Mouse (Mus musculus): ENCODE data around the gene Kif19a. TPM values are rescaled to one million over a fixed set of nuclear protein-coding genes. Genes with fewer than 3 reads are reported as not detected.

The Kif19a gene
- polyA plus RNA-seq, 1 experiment from 2014 or later: 2.1 TPM

DNA sequence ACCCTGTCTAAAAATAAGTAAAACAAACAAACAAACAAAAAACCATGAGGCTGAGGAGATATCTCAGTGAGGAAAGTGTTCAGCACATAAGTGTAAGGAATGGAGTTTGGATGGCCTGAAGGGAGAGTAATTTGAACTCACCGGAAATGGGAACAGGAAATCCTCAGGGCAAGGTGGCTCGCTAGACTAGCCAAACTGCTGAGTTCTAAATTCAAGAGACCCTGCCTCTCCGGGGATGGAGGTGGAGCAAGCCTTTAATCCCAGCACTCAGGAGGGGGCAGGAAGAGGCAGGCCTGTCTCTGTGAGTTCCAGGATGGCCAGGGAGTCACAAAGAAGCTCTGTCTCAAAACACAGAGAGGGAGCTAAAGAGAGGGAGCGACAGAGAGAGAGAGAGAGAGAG lies 45.2 kb downstream of the Kif19a start:
- no peak overlapping the region for H3K9ac ChIP-seq
- no peaks in the 10 kb centered on the region for H3K27me3 ChIP-seq
- WGBS: 1% methylated on average over 4 of the region's 4 CpGs
- peak overlapping the region; percentile 33; the same call in 1 of the 2 replicates for H3K27ac ChIP-seq
- no peak overlapping the region for H3K4me2 ChIP-seq (replicated peaks)
- no peak for ATAC-seq (ENCODE audit: insufficient number of reproducible peaks, insufficient read depth, low FRiP score, low TSS enrichment)
- peaks cover 16% of the 10 kb centered on the region for H3K4me1 ChIP-seq
- no peak overlapping the region for H3K4me3 ChIP-seq
- H3K36me3 ChIP-seq: no peaks in the 10 kb centered on the region
- H3K9me3 ChIP-seq: no peaks in the 10 kb centered on the region

DNA sequence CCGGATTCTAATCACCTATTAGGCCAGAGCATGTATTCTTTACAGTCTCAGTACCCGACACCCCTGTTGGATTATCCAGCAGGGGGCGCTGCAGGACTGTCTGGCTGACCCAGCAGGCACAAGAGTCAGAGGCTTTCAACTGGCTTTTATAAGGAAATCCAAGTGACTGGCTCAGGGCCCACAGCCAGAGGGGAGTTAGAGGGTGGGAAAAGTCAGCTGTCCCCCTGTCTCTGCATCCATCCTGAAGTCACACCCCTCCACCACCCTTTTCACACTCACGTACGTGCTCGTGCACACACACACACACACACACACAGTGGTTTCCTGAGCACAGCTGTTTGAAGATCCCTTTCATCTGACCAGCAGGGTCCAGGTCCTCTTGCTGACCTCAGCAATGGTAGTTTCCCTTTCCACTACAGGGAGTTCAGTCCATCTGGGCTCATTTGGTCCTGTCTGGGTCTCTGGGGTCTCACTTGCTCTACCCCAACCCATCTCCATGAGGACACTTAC lies 47.6 kb downstream of the Kif19a start:
- Histone ChIP-seq H3K9ac (no peak overlapping the region), H3K4me3 (no peak overlapping the region), H3K4me2 (replicated peaks) (no peak overlapping the region), H3K27ac (no peak overlapping the region), H3K27me3 (no peaks in the 10 kb centered on the region), H3K9me3 (no peaks in the 10 kb centered on the region), H3K36me3 (no peaks in the 10 kb centered on the region), H3K4me1 (peaks cover 8% of the 10 kb centered on the region)
- WGBS: 9% methylated on average over 6 of the region's 6 CpGs
- ATAC-seq (ENCODE audit: insufficient number of reproducible peaks, insufficient read depth, low FRiP score, low TSS enrichment): peak; percentile 58

DNA sequence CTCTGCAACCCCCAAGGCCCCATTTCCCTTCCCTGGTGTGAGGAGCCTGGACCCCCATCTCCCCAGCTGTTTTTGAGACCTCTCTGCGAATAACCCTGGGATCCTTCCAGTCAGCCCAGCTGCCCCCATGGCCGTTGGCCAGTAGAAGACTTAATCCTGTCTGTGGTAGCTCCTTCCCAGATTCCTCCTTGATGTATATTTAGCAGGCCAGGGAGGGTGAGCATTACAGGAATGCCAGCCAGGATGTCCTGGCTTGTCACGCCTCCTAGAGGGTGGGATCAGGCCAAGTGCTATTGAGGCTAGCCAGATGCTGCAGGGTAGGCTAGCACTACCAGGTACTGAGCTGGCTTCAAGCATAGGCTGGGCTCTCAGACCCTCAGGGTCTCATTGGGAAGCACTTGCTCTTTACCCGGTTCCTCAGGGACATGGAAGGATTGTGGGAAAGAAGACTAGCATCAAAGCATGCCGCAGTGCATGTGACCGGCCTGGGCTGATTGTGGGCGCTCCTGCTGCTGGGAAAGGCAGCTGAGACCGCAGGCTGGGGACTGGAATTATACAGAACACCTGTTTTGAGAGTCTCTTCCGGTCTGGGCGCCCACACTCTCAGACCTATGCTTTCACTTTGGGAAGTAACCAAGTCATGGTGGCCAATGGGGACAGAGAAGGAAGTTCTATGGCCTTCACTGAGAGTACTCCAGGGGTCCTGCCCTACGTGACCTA lies 49.8 kb downstream of the Kif19a start:
- no peak for ATAC-seq (ENCODE audit: insufficient number of reproducible peaks, insufficient read depth, low FRiP score, low TSS enrichment)
- WGBS: 78% methylated on average over 11 of the region's 11 CpGs
- no peak overlapping the region for H3K27ac ChIP-seq
- H3K9me3 ChIP-seq: no peaks in the 10 kb centered on the region
- H3K36me3 ChIP-seq: no peaks in the 10 kb centered on the region
- no peaks in the 10 kb centered on the region for H3K27me3 ChIP-seq
- no peak overlapping the region for H3K9ac ChIP-seq
- peaks cover 11% of the 10 kb centered on the region for H3K4me1 ChIP-seq
- no peak overlapping the region for H3K4me3 ChIP-seq
- no peak overlapping the region for H3K4me2 ChIP-seq (replicated peaks)

DNA sequence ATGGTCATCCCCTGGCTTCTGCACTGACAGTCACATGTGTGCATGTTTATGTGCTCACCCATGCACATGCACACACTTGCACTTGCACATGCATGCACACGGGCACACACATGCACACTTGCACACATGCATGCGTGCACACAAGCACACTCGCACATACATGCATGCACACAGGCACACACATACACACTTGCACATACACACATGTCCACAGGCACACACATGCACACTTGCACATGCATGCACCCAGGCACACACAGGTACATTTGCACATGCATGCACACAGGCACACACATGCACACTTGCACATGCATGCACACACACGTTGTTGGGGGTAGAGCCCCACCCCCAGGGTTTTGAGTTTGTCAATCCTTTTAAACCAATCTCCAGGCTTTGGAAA lies 51.7 kb downstream of the Kif19a start:
- no peak overlapping the region for H3K4me3 ChIP-seq
- 92% methylated on average over 4 of the region's 4 CpGs for WGBS
- no peak overlapping the region for H3K9ac ChIP-seq
- ATAC-seq (ENCODE audit: insufficient number of reproducible peaks, insufficient read depth, low FRiP score, low TSS enrichment): no peak
- H3K36me3 ChIP-seq: no peaks in the 10 kb centered on the region
- H3K9me3 ChIP-seq: no peaks in the 10 kb centered on the region
- H3K4me2 ChIP-seq (replicated peaks): no peak overlapping the region
- no peaks in the 10 kb centered on the region for H3K27me3 ChIP-seq
- H3K27ac ChIP-seq: no peak overlapping the region
- H3K4me1 ChIP-seq: peaks cover 18% of the 10 kb centered on the region

DNA sequence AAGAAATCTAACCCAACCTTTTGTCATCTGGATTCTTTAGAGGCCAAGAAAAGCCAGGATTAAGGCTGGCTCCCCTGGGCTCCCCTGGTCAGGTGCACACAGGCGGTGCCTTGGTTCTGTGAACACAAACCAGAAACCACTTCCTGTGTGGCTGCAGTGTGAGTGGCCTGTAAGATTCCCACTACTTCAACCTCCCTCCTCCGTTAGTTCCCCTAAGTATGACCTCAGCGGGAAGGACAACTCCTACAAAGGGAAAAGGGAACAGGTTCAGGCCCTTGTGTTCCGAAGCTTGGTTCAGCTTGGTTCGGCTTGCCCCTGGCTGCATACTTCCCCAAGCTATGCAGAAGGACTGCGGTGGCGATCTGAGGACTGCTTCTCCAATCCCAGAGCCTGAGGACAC lies 53.0 kb downstream of the Kif19a start:
- ATAC-seq (ENCODE audit: insufficient number of reproducible peaks, insufficient read depth, low FRiP score, low TSS enrichment): 0 out of 2 replicates have a peak, but pooled peaks have one; percentile 3
- Histone ChIP-seq H3K4me1 (peaks cover 27% of the 10 kb centered on the region), H3K36me3 (no peaks in the 10 kb centered on the region), H3K27me3 (no peaks in the 10 kb centered on the region), H3K9me3 (no peaks in the 10 kb centered on the region), H3K4me2 (replicated peaks) (no peak overlapping the region), H3K4me3 (no peak overlapping the region), H3K27ac (no peak overlapping the region), H3K9ac (no peak overlapping the region)
- 91% methylated on average over 7 of the region's 7 CpGs for WGBS

DNA sequence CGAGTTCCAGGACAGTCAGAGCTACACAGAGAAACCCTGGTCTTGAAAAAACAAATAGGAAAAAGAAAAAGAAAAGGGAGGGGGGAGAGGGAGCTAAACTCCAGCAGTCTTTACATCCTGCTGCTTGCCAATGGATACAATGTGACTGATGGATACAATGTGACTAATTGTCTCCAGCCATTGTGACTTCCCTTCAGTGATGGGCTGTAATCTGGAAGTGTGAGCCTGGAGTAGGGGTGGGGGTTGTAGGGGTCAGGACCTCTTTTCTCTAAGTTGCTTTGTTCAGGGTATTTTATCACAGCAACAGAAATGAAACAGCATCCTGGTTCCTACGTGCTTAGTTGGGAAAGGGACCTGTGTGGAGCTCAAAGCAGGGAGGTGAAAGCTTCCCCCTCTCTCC lies 53.9 kb downstream of the Kif19a start:
- Histone ChIP-seq H3K9me3 (no peaks in the 10 kb centered on the region), H3K4me1 (peaks cover 35% of the 10 kb centered on the region), H3K4me3 (no peak overlapping the region), H3K27ac (peak overlapping the region; percentile 65), H3K4me2 (replicated peaks) (no peak overlapping the region), H3K9ac (no peak overlapping the region), H3K27me3 (no peaks in the 10 kb centered on the region), H3K36me3 (no peaks in the 10 kb centered on the region)
- no peak for ATAC-seq (ENCODE audit: insufficient number of reproducible peaks, insufficient read depth, low FRiP score, low TSS enrichment)
- 25% methylated on average over 2 of the region's 2 CpGs for WGBS

DNA sequence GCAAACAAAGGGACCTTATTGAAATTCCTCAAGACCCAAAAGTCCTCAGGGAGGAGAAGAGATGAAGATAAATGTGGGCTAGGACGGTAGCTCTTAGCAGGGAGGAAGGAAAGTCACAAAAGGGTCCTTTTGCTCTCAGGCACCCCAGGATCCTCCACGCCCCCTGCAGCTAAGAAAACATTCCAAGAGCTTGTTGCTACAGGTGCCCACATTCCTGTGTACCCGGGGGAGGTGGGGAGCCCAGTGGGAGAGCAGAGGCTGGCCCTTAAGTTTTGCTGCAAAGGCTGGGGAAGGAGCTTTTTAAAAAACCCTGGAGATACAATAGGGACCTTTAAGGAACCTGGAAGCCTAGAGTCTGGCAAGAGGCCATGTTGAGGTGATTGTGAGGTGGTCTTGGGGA lies 55.3 kb downstream of the Kif19a start:
- H3K4me1 ChIP-seq: peaks cover 35% of the 10 kb centered on the region

DNA sequence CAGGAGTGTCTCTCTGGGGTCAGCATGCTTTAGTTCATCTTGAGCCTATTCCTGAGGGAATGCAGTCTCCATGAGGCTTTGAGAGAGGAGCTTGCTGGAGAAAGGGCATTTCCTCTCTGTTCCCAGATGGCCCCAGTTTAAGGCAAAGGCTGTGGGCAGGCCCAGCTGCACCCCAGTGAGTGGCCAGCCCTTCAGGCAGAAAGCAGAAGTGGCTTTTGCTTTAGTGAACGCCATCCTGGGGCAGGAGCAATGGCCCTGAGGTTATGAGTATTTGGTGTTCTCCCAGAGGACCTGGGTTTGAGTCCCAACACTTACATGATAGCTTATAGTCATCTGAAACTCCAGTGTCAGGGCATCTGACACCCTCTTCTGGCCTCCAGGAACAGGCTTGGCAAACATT lies 56.1 kb downstream of the Kif19a start:
- H3K9ac ChIP-seq: no peak overlapping the region
- H3K36me3 ChIP-seq: no peaks in the 10 kb centered on the region
- H3K4me2 ChIP-seq (replicated peaks): no peak overlapping the region
- H3K4me3 ChIP-seq: no peak overlapping the region
- 31% methylated on average over 1 of the region's 1 CpGs for WGBS
- no peaks in the 10 kb centered on the region for H3K27me3 ChIP-seq
- no peak overlapping the region for H3K27ac ChIP-seq
- no peak for ATAC-seq (ENCODE audit: insufficient number of reproducible peaks, insufficient read depth, low FRiP score, low TSS enrichment)
- peaks cover 35% of the 10 kb centered on the region for H3K4me1 ChIP-seq
- no peaks in the 10 kb centered on the region for H3K9me3 ChIP-seq

More for the DNA sequence above, 55.3 kb downstream of the Kif19a start:
- 22% methylated on average over 3 of the region's 3 CpGs for WGBS
- H3K9ac ChIP-seq: no peak overlapping the region
- no peak for ATAC-seq (ENCODE audit: insufficient number of reproducible peaks, insufficient read depth, low FRiP score, low TSS enrichment)
- no peak overlapping the region for H3K4me2 ChIP-seq (replicated peaks)
- H3K4me3 ChIP-seq: no peak overlapping the region
- no peak overlapping the region for H3K27ac ChIP-seq
- H3K9me3 ChIP-seq: no peaks in the 10 kb centered on the region
- no peaks in the 10 kb centered on the region for H3K27me3 ChIP-seq
- no peaks in the 10 kb centered on the region for H3K36me3 ChIP-seq

DNA sequence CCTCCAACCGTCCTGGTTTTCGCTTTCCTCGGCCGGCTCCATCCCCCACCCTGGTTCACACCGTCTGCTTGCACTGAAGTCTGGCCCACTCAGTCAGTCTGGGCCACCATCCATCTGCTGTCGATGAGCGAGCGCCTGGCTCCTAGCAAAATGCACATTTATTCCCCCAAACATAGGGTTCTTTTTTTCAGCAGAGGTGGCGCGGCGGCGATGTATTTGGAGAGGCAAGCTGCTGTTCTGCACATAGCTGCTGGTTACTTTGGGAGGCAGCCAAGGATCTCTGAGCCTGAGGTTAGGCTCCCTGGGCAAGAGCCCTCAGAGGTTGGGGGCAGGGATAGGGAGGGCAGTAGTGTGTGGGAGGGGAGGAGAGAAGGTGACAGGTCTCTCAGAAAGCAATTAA lies 57.5 kb downstream of the Kif19a start:
- ATAC-seq (ENCODE audit: insufficient number of reproducible peaks, insufficient read depth, low FRiP score, low TSS enrichment): no peak; the same call in 1 of the 2 replicates
- peaks cover 35% of the 10 kb centered on the region for H3K4me1 ChIP-seq
- H3K4me2 ChIP-seq (replicated peaks): peak overlapping the region; percentile 0; the same call in 1 of the 2 replicates
- H3K9ac ChIP-seq: no peak overlapping the region
- H3K27ac ChIP-seq: peak overlapping the region; percentile 83
- H3K36me3 ChIP-seq: no peaks in the 10 kb centered on the region
- H3K4me3 ChIP-seq: no peak overlapping the region
- no peaks in the 10 kb centered on the region for H3K9me3 ChIP-seq
- WGBS: 19% methylated on average over 12 of the region's 12 CpGs
- no peaks in the 10 kb centered on the region for H3K27me3 ChIP-seq

DNA sequence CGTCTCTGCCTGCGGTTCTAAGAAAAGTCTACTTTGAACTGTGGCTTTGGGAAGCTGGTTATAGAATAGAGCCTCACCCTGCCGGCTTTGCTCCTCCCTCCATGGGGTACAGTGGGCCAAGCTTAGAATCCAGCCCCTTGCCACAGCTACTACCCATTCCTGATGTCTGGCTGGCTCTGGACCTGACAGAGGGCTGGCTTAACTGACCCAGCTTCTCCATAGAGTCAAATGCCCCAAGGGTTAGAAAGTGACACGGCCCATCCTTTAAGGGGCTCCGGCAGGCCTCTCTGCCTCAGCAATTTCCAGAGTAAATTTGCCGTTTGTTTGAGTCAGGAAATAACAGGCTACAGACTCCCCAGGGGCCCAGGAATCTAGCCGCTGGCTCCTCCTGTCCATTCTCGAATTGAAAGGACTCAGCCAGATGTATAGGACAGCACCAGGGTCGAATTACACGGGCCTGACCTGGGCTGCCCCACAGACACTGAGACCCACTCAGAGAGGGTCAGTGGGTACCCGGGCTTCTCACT lies 58.1 kb downstream of the Kif19a start:
- under 1% methylated on average over 11 of the region's 11 CpGs for WGBS
- H3K9ac ChIP-seq: no peak overlapping the region
- peaks cover 35% of the 10 kb centered on the region for H3K4me1 ChIP-seq
- H3K36me3 ChIP-seq: no peaks in the 10 kb centered on the region
- no peaks in the 10 kb centered on the region for H3K9me3 ChIP-seq
- peak overlapping the region; percentile 83 for H3K27ac ChIP-seq
- peak overlapping the region; percentile 0; the same call in 1 of the 2 replicates for H3K4me2 ChIP-seq (replicated peaks)
- H3K27me3 ChIP-seq: no peaks in the 10 kb centered on the region
- no peak overlapping the region for H3K4me3 ChIP-seq
- ATAC-seq (ENCODE audit: insufficient number of reproducible peaks, insufficient read depth, low FRiP score, low TSS enrichment): peak; percentile 73

DNA sequence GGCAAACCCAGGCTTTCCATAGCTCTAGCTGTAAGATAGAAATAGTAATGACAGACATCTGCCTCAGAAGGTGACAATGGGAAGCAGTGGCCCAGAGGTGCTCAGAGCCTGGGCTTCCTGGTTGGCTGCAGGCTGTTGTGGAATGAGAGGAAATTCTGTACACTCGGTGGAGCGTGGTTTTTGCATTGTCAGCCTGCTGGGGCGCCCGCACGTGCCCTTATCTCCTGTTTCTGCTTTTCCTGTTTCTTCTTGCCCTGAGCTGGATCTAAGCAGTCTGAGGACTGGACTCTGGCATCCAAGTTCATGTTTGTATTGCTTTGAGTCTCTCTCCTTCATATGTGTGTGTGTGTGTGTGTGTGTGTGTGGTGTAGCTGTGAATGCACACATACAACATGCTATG lies 61.5 kb downstream of the Kif19a start:
- H3K36me3 ChIP-seq: no peaks in the 10 kb centered on the region
- no peak for ATAC-seq (ENCODE audit: insufficient number of reproducible peaks, insufficient read depth, low FRiP score, low TSS enrichment)
- no peaks in the 10 kb centered on the region for H3K9me3 ChIP-seq
- H3K27ac ChIP-seq: peak overlapping the region; percentile 37; the same call in 1 of the 2 replicates
- H3K27me3 ChIP-seq: no peaks in the 10 kb centered on the region
- WGBS: 48% methylated on average over 5 of the region's 5 CpGs
- no peak overlapping the region for H3K9ac ChIP-seq
- H3K4me1 ChIP-seq: peaks cover 37% of the 10 kb centered on the region
- H3K4me3 ChIP-seq: no peak overlapping the region
- H3K4me2 ChIP-seq (replicated peaks): no peak overlapping the region

Data from embryonic facial prominence, embryonic 12.5 days (tissue).